Mouse (Mus musculus) lung, postnatal 0 days (tissue): ENCODE results near the gene 5330417C22Rik.

Experiments
- CTCF ChIP-seq: IDR thresholded peaks from 2 replicates; pipeline ENCODE4 v1.5.1; 2016; ENCODE audit warnings: antibody characterized with exemption, mild to moderate bottlenecking
- EP300 ChIP-seq: IDR thresholded peaks from 2 replicates; pipeline ENCODE4 v1.6.1; 2016; ENCODE audit warnings: antibody characterized with exemption, mild to moderate bottlenecking, control low read depth

GRCm38 (mm10) chr3:108567990-108568877 is 31.9 kb upstream of the 5330417C22Rik start:
- TF ChIP-seq CTCF: no peak
- no peak for TF ChIP-seq EP300
